Mouse (Mus musculus): ENCODE data around the gene Parp9. TPM values are rescaled to one million over a fixed set of nuclear protein-coding genes. Genes with fewer than 3 reads are reported as not detected.
A peak's percentile ranks its signal among the peaks of the same experiment; 100 is the strongest.
"Not testable (repeated sequence)": the region's sequence is repeated elsewhere in the genome, so short reads cannot be mapped to it uniquely, and the experiment has no call there.

Parp9 gene
- total RNA-seq, 4 experiments from 2014 or later, result 2.6 to 4.1 (median 3.3) TPM

DNA sequence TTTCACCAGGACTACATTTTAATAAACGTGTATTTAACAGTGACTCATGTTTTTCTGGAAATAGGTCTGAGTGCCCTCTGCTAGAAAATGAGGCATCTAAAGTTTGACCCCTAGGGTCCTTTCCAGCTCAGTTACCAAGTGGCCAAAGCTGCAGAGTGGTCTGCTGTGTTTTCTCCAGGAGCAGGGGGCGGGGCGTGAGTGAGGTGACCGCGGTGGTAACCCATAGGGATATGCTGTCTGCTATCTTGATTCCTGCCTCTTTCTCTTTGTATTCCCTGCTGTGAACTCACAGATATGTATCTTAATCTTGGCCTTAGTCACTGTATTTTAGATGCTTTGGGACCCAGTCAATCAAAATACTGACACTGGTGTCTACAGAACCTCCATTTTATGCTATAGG, 13.9 kb upstream of the Parp9 start:
- DNase-seq (ENCODE audit: low spot score in 2 of 2), result no peak

DNA sequence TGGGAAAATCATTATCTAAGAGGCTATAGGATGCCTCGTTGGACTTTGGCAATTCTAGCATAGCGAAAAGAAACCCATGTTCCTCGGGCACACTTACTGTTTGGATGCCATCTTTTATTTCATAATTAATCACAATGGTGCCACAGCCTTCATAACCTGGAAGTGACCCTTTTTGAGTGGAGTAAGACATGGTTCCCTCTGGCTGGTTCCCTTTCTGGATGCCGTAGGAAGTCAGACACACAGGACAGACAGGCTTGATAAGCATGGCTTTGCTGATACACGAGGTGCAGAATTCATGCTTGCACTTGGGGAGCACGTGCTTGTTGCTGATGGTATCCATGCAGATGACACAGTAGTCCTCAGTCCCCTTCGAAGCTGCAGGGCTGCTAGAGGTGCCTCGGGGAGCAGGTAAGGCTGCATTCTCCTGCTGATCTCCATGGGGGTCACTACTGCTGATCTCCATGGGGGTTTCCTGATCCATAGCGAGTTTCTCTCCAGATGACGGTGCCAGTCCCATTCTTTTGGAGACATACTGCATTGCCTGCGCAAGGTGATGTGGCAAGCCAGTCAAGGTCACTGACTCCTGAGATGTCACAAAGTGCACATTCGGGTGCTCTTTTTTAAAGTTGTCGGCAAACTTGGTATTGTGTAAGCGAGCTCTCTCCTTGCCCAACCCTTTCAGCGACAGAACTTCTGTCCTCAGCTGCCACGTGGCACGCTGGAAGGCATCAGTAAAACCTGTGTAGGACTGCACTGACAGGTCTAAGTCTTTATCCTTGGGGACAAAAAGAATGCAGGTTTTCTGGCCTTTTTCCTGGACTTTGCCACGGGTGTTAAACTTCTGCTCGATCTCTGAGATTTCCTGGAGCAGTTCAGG, 5.9 kb upstream of the Parp9 start:
- no peak for DNase-seq (ENCODE audit: low spot score in 2 of 2)

DNA sequence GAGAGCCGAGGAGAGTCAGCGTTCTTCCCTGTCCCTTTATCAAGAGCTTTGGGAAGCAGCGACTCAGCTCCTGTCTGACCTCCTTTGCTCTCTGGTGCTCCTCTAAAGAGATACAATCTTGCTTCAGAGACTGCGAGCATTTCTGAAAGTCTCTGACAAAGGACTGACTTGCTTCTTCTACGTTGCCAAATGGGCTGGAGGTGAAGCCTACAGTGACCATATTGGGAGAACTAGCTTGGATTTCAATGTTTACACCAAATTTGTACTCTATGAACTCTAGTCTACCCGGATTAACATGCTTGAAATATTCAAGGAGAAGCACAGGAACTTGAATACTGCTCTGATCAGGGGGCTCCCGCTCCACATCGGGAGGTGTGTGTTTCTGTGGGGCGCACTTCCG, 5.1 kb upstream of the Parp9 start:
- no peak for DNase-seq (ENCODE audit: low spot score in 2 of 2)

GRCm38 (mm10) chr16:35939261-35939660, 991 bp downstream of the Parp9 start:
- no peak for DNase-seq (ENCODE audit: low spot score in 2 of 2)

DNA sequence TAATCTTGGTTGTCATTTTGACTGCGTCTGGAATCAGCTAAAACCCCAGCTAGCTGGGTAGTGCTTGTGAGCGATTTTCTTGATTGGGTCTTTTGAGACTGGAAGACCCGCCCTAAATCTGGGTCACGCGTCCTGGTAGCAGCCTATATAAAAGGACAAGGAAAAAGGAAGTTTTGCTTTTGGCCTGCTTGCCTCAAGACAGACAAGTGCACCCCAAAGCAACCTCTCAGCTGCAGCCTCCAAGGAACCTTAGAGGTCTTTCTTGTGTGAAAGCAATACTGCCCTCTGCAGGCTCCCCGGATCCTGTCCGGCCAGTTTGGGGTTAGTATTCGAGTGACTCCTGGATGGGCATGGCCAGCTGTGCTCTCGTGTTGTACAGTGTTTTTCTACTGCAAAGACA, 1.4 kb downstream of the Parp9 start:
- peak; percentile 81 to 84 for DNase-seq (ENCODE audit: low spot score in 2 of 2)

DNA sequence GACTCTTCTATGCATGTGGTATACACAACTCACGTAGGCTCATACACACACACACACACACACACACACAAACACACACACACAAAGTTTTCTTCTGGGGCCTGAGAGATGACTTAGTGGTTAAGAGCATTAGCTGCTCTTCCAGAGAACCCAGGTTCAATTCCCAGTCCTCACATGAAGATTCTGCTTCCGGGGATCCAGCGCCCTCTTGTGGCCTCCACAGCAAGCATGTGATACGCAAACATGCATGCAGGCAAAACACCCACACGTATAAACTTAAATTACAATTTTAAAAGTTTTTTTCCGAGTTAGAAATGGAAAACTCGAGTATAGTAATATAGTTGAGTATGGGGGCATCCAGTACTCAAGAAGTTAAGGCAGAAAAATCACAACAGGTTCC, 3.1 kb downstream of the Parp9 start:
- DNase-seq (ENCODE audit: low spot score in 2 of 2), result no peak

DNA sequence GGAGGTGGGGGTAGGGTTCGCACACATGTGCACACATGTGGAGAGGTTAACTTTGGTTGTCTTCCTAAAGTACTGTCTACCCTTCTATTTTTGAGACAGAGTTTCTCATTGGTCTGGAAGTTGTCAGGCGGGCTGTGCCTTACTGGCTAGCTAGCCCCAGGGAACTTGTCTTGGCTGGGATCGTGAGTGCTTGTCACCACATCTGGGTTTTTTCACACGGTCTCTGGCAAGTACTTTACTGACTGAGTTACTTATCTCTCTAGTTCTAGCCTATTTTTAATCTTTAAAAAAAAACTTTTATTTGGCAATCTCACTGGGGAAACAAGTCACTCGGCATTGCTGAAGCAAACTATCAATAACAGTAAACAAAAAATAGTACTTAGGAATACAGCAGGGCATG, 11.0 kb downstream of the Parp9 start:
- no peak for DNase-seq (ENCODE audit: low spot score in 2 of 2)

- no peak for DNase-seq (ENCODE audit: low spot score in 2 of 2)
These were observed 12.9 kb downstream of the Parp9 start for GRCm38 (mm10) chr16:35951216-35951615.

GRCm38 (mm10) chr16:35952628-35953130, 14.4 kb downstream of the Parp9 start:
- no peak for DNase-seq (ENCODE audit: low spot score in 2 of 2)

- not testable (repeated sequence) for DNase-seq (ENCODE audit: low spot score in 2 of 2)
These were observed 27.7 kb downstream of the Parp9 start for GRCm38 (mm10) chr16:35965991-35966390.

DNA sequence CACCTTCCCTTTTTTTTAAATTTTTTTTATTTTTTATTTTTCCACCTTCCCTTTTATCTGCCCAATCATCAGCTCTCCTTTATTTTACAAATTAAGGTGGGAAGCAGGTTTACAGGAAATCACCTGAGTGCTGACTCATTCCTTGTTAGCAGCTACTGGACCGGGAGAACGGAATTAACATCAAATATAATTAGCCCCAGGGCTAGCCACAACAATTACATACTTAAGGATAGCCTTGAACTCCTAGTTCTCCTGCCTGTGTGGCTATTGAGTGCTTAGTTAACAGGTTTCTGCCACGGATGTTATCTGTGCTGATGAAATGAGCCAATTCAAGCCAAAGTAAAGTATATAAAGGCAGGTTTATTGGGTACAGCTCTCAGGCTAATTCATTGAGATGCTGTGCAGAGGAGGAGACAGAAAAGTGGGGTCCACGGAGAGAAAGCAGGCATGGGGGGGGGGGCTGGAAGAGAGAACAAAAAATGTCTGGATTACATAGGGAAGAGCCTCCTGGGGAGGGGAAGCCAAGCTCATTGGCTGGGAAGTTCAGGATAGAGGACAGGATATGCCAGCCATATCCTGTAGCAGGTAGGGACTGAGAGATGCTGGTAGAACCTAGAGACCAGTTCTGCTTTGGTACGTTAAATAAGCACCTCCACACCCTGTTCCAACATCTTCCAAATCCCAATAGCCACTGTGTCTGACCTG, 28.3 kb downstream of the Parp9 start:
- DNase-seq (ENCODE audit: low spot score in 2 of 2), result no peak

GRCm38 (mm10) chr16:35967319-35967718, 29.0 kb downstream of the Parp9 start:
- DNase-seq (ENCODE audit: low spot score in 2 of 2), result no peak

GRCm38 (mm10) chr16:35968149-35968548, 29.9 kb downstream of the Parp9 start:
- no peak for DNase-seq (ENCODE audit: low spot score in 2 of 2)

GRCm38 (mm10) chr16:35974021-35974420, 35.8 kb downstream of the Parp9 start:
- DNase-seq (ENCODE audit: low spot score in 2 of 2), result no peak

DNA sequence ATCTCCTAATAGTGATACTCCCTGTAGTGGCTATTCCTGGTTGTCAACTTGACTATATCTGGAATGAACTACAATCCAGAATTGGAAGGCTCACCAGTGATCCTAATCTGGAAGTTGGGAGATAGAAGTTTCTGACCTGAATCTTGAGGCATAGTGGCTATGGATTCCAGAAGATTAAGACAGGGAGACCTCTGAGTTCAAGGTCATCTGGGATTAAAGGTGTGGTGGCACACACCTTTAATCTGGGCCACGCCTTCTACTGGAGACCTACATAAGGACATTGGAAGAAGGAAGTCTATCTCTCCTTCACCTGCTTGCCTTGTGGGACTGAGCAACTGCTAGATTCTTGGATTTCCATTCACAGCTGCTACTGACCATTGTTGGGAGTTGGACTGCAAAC, 40.2 kb downstream of the Parp9 start, which contains the start of gene Kpna1:
Gene Kpna1 (plus strand): TSS at position 301 of the 400 bp plus-strand sequence.
- not testable (repeated sequence) for DNase-seq (ENCODE audit: low spot score in 2 of 2)

DNA sequence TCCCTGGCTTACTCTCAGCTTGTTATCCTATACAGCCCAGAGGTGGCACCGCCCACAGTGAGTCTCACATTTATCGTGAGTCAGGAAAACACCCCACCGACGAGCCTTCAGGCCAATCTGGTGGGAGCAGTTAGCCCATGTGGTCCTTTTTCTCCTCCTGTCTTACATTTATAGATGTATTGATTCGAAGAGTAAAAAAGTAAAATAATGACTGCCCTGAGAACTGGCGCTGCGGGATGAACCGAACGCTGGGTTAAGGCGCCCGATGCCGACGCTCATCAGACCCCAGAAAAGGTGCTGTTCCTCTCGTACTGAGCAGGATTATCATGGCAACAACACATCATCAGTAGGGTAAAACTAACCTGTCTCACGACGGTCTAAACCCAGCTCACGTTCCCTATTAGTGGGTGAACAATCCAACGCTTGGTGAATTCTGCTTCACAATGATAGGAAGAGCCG, 43.1 kb downstream of the Parp9 start:
- DNase-seq (ENCODE audit: low spot score in 2 of 2), result peak; percentile 100

DNA sequence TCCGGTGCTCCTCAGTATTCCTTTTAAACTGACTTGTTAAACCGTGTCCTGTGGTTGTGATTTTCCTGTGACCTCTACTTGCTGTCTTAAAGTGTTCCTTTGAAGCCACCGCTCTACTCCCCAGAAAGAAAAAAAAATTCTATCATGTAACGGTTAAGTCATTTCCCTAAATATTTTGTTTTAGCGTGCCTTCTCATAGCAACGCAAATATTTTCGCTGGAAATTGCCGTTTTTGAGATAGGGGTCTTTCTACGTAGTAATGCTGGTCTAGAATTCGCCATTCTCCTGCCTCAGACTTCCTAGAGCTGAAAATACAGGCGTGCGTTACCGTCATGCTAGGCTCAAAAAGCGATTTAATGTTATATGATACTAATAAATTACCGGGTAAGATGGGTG, 44.2 kb downstream of the Parp9 start:
- no peak for DNase-seq (ENCODE audit: low spot score in 2 of 2)

DNA sequence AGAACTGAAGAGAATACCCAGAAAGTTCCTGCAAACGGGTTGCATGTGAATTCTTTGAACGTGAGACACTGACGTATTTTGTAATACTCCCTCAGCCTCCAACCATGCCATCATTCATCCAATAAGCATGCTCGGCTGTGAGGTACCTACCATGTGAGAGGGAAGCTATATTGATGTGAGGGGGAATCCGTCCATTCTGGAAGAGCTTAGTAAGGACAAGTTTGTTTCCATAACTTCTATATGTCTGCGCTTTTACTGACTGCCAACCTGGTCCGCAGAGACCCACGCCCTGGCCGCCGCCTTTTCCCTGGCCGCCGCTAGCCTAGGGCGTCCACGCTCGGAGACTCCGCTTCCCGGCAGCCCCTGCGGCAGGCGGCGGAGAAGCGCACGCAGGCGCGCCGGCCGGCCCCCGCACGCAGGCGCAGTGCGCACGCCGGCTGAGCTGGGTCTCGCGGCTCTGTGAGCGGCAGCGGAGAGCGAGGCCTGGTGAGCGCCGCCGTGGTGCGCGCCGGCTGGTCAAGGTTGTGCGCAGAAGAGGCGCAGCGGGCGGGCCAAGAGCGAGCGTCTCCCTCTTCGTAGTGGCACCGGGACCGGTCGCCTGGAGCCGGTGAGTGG, 44.7 kb downstream of the Parp9 start:
- peak; percentile 84 to 88 for DNase-seq (ENCODE audit: low spot score in 2 of 2)

DNA sequence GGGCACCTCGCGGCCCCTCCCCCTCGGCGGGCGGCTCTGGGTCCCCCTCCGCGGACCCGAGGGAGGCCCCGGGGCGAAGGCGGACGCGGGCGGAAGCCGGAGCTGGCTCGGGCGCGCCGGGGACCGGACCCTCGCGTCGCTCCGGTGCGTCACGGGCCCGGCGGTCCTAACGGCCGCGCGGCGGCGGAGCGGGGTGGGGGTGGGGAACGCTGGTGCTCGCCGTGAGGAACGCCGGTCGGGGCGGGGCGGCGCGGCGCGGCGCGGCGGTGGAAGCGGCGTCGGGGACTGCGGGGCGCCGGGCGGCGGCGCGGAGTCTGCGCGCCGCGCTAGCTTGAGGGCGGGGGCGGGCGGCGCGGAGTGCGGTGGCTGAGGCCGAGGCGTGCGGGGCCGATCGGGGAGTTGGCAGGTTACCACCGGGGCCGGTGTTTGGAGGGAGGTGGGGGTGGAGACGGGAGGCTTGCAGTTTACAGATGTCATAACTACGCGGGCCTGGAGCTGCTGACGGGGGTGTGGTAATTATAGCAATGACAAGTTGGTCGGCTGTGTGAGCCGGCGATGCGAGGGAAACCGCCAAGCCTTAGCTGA, 45.3 kb downstream of the Parp9 start:
- DNase-seq (ENCODE audit: low spot score in 2 of 2), result peak; percentile 48 to 72

DNA sequence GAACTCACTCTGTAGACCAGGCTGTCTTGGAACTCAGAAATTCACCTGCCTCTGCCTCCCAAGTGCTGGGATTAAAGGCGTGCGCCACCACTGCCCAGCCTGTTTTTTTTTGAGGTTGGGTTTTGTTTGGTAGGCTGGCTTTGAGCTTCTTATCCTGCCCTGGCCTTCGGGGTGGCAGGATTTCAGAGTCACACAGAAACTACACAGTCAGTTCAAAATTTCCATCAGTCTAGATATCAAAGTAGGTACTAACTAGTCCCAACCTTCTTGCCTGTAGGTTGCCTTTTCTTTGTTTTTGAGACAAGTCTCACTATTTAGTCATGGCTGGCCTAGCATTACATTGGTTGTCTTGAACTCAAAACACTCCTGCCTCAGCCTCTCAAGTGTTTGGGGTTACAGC, 46.2 kb downstream of the Parp9 start:
- no peak for DNase-seq (ENCODE audit: low spot score in 2 of 2)

GRCm38 (mm10) chr16:35987930-35988329, 49.7 kb downstream of the Parp9 start:
- DNase-seq (ENCODE audit: low spot score in 2 of 2), result no peak

Measured in gastrocnemius, adult 8-10 months (tissue).